Mouse (Mus musculus): Measurements from ENCODE around the gene Emp3. TPM values are rescaled to one million over a fixed set of nuclear protein-coding genes. Genes with fewer than 3 reads are reported as not detected.

Gene Emp3
- polyA plus RNA-seq, 1 experiment from 2014 or later, result 62.4 TPM

DNA sequence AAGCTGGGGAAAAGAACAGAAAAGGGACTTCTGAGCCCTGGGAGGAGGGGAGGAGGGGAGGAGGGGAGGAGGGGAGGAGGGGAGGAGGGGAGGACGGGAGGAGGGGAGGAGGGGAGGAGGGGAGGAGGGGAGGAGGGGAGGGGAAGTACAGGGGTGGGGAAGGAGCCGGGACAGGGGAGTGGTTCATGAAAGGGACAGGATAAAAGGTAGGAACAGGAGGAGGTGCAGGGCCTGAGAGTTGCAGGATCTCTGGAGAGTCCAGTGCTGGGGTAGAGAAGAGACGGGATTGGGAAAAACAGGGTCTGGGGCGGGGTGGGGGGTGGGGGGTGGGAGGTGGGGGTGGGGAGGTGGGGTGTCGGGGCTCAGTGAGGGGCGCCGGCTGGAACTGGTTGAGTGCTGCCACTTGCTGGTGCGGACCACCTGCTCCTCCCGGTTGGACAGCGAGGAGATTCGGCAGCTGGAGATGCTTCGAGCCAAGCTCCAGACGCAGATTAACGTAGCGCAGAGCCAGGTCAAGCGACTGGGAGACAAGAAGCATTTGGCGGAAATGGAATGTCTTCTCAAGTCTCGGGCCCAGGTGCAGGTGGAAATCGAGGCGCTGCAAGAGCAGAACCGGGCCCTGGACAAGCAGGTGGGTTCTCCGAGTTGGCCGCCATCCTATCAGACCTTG is 7.6 kb upstream of the Emp3 start:
- WGBS (ENCODE audit: insufficient replicate concordance), result 15% methylated on average over 16 of the region's 23 CpGs
- H3K4me2 ChIP-seq, result 0 out of 2 replicates have a peak overlapping the region, but pooled peaks have one; percentile 24
- H3K4me3 ChIP-seq (ENCODE audit: low read depth, low read length), result no peak overlapping the region

DNA sequence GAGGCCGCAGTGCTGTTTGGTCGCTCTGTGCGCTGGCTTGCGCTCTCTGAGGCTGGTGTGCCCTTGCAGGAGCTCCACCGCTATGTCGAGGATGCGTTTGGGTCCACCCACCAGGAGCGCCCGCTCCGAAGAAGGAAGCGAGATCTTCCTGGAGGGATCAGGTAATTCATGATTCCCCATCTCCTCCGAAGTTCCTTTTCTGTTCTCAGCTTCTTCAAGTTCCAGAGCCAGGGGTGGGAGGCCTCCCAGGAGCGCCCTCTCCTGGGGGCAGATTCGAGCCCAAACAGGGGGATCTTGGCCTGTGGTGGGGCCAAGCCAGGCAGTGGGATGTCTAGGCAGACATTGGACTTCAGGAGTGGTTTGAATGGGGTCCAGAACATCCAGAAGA is 3.2 kb upstream of the Emp3 start:
- Histone ChIP-seq H3K4me1 (ENCODE audit: control insufficient read depth, insufficient read depth, low read length) (peaks cover 10% of the 10 kb centered on the region), H3K27me3 (ENCODE audit: control insufficient read depth, insufficient read depth, low read length) (peaks cover 15% of the 10 kb centered on the region), H3K36me3 (ENCODE audit: control insufficient read depth, insufficient read depth, low read length) (no peaks in the 10 kb centered on the region; the same call in 1 of the 2 replicates), H3K4me2 (peak overlapping the region; percentile 60), H3K27ac (ENCODE audit: low read depth, low read length) (0 out of 2 replicates have a peak overlapping the region, but pooled peaks have one; percentile 37), H3K9me3 (replicated peaks; ENCODE audit: control insufficient read depth, low read length) (no peaks in the 10 kb centered on the region), H3K4me3 (ENCODE audit: low read depth, low read length) (peak overlapping the region; percentile 49), H3K9ac (ENCODE audit: low read depth, low read length) (peak overlapping the region; percentile 23)
- ATAC-seq (replicated peaks; ENCODE audit: insufficient number of reproducible peaks, low FRiP score, low TSS enrichment), result no peak
- 6% methylated on average over 14 of the region's 14 CpGs for WGBS (ENCODE audit: insufficient replicate concordance)

More for the DNA sequence above, 7.6 kb upstream of the Emp3 start:
- no peaks in the 10 kb centered on the region for H3K4me1 ChIP-seq (ENCODE audit: control insufficient read depth, insufficient read depth, low read length)
- peaks cover 4% of the 10 kb centered on the region; the same call in 1 of the 2 replicates for H3K9me3 ChIP-seq (replicated peaks; ENCODE audit: control insufficient read depth, low read length)
- no peak overlapping the region for H3K27ac ChIP-seq (ENCODE audit: low read depth, low read length)
- 0 out of 2 replicates have a peak, but pooled peaks cover 8% of the 10 kb centered on the region for H3K27me3 ChIP-seq (ENCODE audit: control insufficient read depth, insufficient read depth, low read length)
- no peak for ATAC-seq (replicated peaks; ENCODE audit: insufficient number of reproducible peaks, low FRiP score, low TSS enrichment)
- no peaks in the 10 kb centered on the region; the same call in 1 of the 2 replicates for H3K36me3 ChIP-seq (ENCODE audit: control insufficient read depth, insufficient read depth, low read length)
- no peak overlapping the region for H3K9ac ChIP-seq (ENCODE audit: low read depth, low read length)

DNA sequence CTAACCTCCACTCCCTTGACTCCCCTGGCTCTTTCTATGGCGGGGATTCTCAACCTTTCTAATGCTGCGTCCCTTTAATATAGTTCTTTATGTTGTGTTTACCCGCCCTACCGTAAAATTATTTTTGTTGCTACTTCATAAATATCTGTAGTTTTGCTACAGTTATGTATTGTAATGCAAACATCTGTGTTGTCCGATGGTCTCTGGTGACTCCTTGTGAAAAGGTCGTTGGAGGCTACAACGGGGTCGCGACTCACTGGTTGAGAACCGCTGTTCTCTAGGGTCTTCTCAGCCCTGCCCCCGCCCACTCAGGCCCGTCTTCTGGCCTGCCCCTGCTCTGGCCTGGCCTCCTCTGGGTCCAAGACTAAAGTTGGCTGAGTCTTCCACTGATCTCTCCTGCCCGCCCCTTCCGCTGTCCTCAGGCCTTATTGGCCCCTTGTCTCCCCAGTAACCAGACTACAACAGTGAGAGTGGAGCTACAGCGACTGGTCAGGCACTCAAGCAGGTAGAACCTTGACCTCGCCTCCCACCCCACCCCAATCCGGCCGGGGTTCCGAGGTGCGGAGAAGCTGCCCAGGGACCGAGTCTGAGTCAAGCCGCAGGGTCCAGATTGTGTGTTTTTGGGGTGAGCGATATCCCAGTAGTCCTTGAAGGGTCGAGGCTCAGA is 2.7 kb upstream of the Emp3 start, which contains the start of gene Ccdc114:
Gene Ccdc114, plus strand, starts transcription at position 311 of the 667 bp plus-strand sequence.
- H3K27me3 ChIP-seq (ENCODE audit: control insufficient read depth, insufficient read depth, low read length), result peaks cover 12% of the 10 kb centered on the region
- H3K4me1 ChIP-seq (ENCODE audit: control insufficient read depth, insufficient read depth, low read length), result peaks cover 10% of the 10 kb centered on the region
- peak; percentile 75 for ATAC-seq (replicated peaks; ENCODE audit: insufficient number of reproducible peaks, low FRiP score, low TSS enrichment)
- peak within 1 kb of the TSS; percentile 64 for H3K9ac ChIP-seq (ENCODE audit: low read depth, low read length)
- 3% methylated on average over 24 of the region's 24 CpGs for WGBS (ENCODE audit: insufficient replicate concordance)
- peak within 1 kb of the TSS; percentile 90 for H3K27ac ChIP-seq (ENCODE audit: low read depth, low read length)
- peak within 1 kb of the TSS; percentile 60 for H3K4me2 ChIP-seq
- no peaks in the 10 kb centered on the region for H3K9me3 ChIP-seq (replicated peaks; ENCODE audit: control insufficient read depth, low read length)
- no peaks in the 10 kb centered on the region; the same call in 1 of the 2 replicates for H3K36me3 ChIP-seq (ENCODE audit: control insufficient read depth, insufficient read depth, low read length)
- H3K4me3 ChIP-seq (ENCODE audit: low read depth, low read length), result peak within 1 kb of the TSS; percentile 49

DNA sequence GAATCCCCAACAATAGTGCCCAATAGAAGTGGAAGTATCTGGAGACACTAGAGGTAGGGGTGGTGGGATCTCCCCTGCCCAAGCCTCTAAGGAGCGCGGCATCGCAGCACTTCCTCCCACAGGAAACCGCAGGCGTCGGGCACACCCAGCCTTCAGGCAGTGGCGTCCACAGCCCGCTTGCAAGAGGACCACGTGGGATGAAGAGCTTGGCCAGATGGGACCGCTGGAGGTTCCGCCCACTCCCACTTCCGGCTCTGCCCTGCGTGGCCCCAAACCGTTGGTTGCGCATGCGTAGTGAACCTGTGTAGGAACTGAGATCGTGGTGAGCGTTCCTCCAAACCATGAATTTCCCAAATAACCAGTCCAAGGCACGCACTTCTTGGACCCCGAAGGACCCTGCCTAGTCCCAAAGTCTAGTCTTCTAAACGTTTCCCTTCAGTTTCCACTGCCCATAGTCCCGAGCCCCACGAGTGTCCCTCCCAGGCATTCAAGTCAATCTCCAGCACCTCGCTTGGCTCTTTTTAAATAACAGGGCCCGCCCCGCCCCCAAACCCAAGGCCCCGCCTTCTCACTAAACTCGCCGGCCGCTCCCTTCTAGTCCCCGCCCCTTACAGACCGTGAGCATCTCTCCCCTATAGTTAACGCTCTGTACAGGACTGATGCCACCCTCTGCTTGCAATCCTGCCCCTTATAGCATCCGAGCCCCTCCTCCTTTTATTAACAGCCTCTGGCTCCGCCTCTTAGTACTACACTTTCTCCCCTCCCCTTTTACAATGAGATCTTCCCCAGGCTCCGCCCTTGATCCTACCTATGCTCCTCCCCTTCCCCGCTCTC is 1.9 kb upstream of the Emp3 start:
- Histone ChIP-seq H3K27ac (ENCODE audit: low read depth, low read length) (peak overlapping the region; percentile 90), H3K4me1 (ENCODE audit: control insufficient read depth, insufficient read depth, low read length) (peaks cover 10% of the 10 kb centered on the region), H3K36me3 (ENCODE audit: control insufficient read depth, insufficient read depth, low read length) (no peaks in the 10 kb centered on the region; the same call in 1 of the 2 replicates), H3K4me2 (peak overlapping the region; percentile 60), H3K9ac (ENCODE audit: low read depth, low read length) (peak overlapping the region; percentile 64), H3K9me3 (replicated peaks; ENCODE audit: control insufficient read depth, low read length) (no peaks in the 10 kb centered on the region), H3K27me3 (ENCODE audit: control insufficient read depth, insufficient read depth, low read length) (peaks cover 10% of the 10 kb centered on the region), H3K4me3 (ENCODE audit: low read depth, low read length) (peak overlapping the region; percentile 49)
- peak; percentile 83 for ATAC-seq (replicated peaks; ENCODE audit: insufficient number of reproducible peaks, low FRiP score, low TSS enrichment)
- 1% methylated on average over 37 of the region's 37 CpGs for WGBS (ENCODE audit: insufficient replicate concordance)

DNA sequence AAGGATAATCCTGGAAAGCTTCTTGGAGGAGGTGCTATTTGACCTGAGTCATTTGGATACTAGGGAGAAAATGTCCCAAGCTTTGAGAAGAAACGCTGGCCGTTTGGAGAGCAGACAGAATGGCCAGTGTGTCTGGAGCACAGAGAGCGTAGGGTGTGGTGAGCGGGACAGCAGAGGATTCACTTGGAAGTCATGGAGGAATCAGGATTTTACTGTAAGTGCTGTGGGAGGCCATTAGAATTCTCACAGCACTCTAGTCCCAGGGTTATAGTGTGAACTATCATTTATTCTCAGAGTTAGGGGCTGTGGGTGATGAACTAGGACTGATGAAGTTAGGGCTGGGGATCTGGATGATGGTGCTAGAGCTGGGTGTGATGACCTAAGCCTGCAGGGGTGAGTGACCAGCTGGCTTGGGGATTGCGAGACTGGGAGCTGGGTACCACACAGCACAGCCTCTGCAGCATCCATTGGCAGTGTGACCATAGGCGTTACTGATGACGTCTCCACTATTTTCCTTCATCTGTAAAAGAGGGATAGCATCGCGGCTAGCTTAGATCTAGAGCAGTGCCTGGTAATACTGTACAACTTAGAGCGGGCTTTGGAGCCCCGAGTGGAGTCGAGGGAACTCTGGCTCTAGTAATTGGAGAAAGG is 871 bp upstream of the Emp3 start:
- no peaks in the 10 kb centered on the region for H3K9me3 ChIP-seq (replicated peaks; ENCODE audit: control insufficient read depth, low read length)
- no peaks in the 10 kb centered on the region; the same call in 1 of the 2 replicates for H3K36me3 ChIP-seq (ENCODE audit: control insufficient read depth, insufficient read depth, low read length)
- 84% methylated on average over 12 of the region's 12 CpGs for WGBS (ENCODE audit: insufficient replicate concordance)
- peak overlapping the region; percentile 90 for H3K27ac ChIP-seq (ENCODE audit: low read depth, low read length)
- H3K4me3 ChIP-seq (ENCODE audit: low read depth, low read length), result no peak overlapping the region
- H3K4me2 ChIP-seq, result peak overlapping the region; percentile 60
- peaks cover 17% of the 10 kb centered on the region for H3K4me1 ChIP-seq (ENCODE audit: control insufficient read depth, insufficient read depth, low read length)
- peaks cover 8% of the 10 kb centered on the region for H3K27me3 ChIP-seq (ENCODE audit: control insufficient read depth, insufficient read depth, low read length)
- no peak for ATAC-seq (replicated peaks; ENCODE audit: insufficient number of reproducible peaks, low FRiP score, low TSS enrichment)
- H3K9ac ChIP-seq (ENCODE audit: low read depth, low read length), result no peak overlapping the region; the same call in 1 of the 2 replicates

DNA sequence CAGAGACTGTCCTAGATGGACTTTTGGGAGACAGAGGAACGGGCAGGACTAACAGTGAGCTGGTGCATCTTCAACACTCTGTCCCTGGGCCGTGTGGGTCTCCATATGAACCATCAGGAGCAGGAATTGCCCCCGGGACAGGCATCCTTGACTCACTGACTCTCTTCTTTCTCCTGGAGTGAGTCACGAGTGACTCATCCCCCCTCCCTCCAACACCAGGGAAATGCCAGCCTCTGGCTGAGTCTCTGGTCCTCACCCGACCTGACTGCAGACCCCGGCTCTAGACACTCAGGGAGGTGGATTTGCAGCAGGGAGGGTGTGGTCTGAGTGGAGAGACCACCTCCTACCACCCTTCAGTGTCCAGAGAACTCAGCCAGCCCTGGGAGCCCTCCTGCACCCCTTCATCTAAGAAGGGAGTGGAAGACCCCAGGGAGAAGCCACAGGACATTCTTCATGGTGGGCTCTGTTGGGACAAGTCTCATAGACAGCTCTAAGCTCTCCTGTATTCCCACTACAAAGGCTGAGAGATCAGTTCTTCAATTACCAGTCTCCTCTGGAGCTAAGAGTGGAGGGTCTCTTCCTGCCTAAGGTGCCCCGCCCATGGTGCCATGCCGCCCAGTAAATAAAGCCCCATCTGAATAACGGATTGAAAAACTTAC is 492 bp downstream of the Emp3 start:
- H3K36me3 ChIP-seq (ENCODE audit: control insufficient read depth, insufficient read depth, low read length), result no peaks in the 10 kb centered on the region
- ATAC-seq (replicated peaks; ENCODE audit: insufficient number of reproducible peaks, low FRiP score, low TSS enrichment), result no peak
- H3K4me3 ChIP-seq (ENCODE audit: low read depth, low read length), result peak overlapping the region; percentile 38
- H3K4me1 ChIP-seq (ENCODE audit: control insufficient read depth, insufficient read depth, low read length), result peaks cover 29% of the 10 kb centered on the region
- H3K9me3 ChIP-seq (replicated peaks; ENCODE audit: control insufficient read depth, low read length), result no peaks in the 10 kb centered on the region
- WGBS (ENCODE audit: insufficient replicate concordance), result 22% methylated on average over 9 of the region's 9 CpGs
- peak overlapping the region; percentile 62 for H3K4me2 ChIP-seq
- H3K27me3 ChIP-seq (ENCODE audit: control insufficient read depth, insufficient read depth, low read length), result peaks cover 8% of the 10 kb centered on the region
- H3K9ac ChIP-seq (ENCODE audit: low read depth, low read length), result peak overlapping the region; percentile 62
- H3K27ac ChIP-seq (ENCODE audit: low read depth, low read length), result peak overlapping the region; percentile 57

DNA sequence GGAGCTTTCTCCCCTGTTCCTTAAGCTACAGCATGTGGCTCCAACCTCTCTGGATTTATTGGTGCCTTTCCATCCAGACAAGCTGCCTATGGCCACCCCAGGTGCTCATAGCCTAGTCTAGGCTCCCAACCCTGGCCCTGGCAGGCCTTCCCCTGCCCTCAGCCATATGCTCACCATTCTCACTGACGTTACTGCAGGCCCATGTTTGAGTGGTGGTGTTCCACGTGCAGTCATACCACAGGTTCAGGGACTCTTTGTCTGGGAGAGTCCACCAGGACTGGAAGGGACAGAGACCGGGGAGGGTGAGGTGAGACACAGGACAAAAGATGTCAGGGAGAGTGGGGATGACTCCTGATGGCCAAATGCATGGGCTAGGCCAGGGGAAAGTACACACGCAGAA is 1.4 kb downstream of the Emp3 start:
- H3K27me3 ChIP-seq (ENCODE audit: control insufficient read depth, insufficient read depth, low read length), result peaks cover 8% of the 10 kb centered on the region
- H3K4me1 ChIP-seq (ENCODE audit: control insufficient read depth, insufficient read depth, low read length), result peaks cover 29% of the 10 kb centered on the region
- ATAC-seq (replicated peaks; ENCODE audit: insufficient number of reproducible peaks, low FRiP score, low TSS enrichment), result no peak
- H3K27ac ChIP-seq (ENCODE audit: low read depth, low read length), result no peak overlapping the region
- peak overlapping the region; percentile 62 for H3K4me2 ChIP-seq
- H3K9me3 ChIP-seq (replicated peaks; ENCODE audit: control insufficient read depth, low read length), result no peaks in the 10 kb centered on the region
- H3K4me3 ChIP-seq (ENCODE audit: low read depth, low read length), result peak overlapping the region; percentile 38; the same call in 1 of the 2 replicates
- no peaks in the 10 kb centered on the region for H3K36me3 ChIP-seq (ENCODE audit: control insufficient read depth, insufficient read depth, low read length)
- 81% methylated on average over 4 of the region's 4 CpGs for WGBS (ENCODE audit: insufficient replicate concordance)
- H3K9ac ChIP-seq (ENCODE audit: low read depth, low read length), result peak overlapping the region; percentile 62

Measured in heart, embryonic 11.5 days (tissue).